Mouse (Mus musculus) ES-E14 (cell line): ENCODE data around the gene Kctd20.

Experiments
- CHD2 ChIP-seq: IDR thresholded peaks from 2 replicates; pipeline ENCODE4 v1.6.1; 2014; ENCODE audit warnings: mild to moderate bottlenecking, low read depth, low read length, inconsistent platforms
- HCFC1 ChIP-seq: IDR thresholded peaks from 2 replicates; pipeline ENCODE4 v1.6.1; 2012; ENCODE audit warnings: low read length, inconsistent platforms, borderline replicate concordance; ENCODE audit not compliant: insufficient read depth
- MAFK ChIP-seq: IDR thresholded peaks from 2 replicates; pipeline ENCODE4 v1.6.1; 2014; ENCODE audit warnings: mild to moderate bottlenecking, low read depth, low read length, inconsistent platforms; ENCODE audit not compliant: insufficient read depth
- ZC3H11A ChIP-seq: IDR thresholded peaks from 2 replicates; pipeline ENCODE4 v1.6.1; 2012; ENCODE audit warnings: low read depth, mild to moderate bottlenecking, inconsistent platforms, low read length, borderline replicate concordance
- ZNF384 ChIP-seq: IDR thresholded peaks from 2 replicates; pipeline ENCODE4 v1.6.1; 2012; ENCODE audit warnings: low read depth, low read length, inconsistent platforms

- TF ChIP-seq HCFC1: no peak
- TF ChIP-seq MAFK: no peak
- TF ChIP-seq CHD2: no peak
- TF ChIP-seq ZNF384: no peak
- TF ChIP-seq ZC3H11A: no peak
These were observed 8.8 kb downstream of the Kctd20 start for GRCm38 (mm10) chr17:28960597-28960996.
